Mouse (Mus musculus) neural tube, embryonic 13.5 days (tissue): Measurements from ENCODE around the gene Mill2. TPM values are rescaled to one million over a fixed set of nuclear protein-coding genes. Genes with fewer than 3 reads are reported as not detected.
"Not testable (repeated sequence)": the region's sequence is repeated elsewhere in the genome, so short reads cannot be mapped to it uniquely, and the experiment has no call there.

Experiments
- ATAC-seq: fragments of 200-750 bp; cut with Nextera tagmentation; 2 replicates; pipeline ENCODE4 v1.8.0; 2017; ENCODE audit warnings: low read depth, mild to moderate bottlenecking, moderate TSS enrichment, moderate library complexity
- H3K27ac ChIP-seq: fragments of 300-500 bp; sonication (generic); replicated peaks from 2 replicates; pipeline ENCODE4 v1.5.1; 2015; ENCODE audit warnings: moderate library complexity, mild to moderate bottlenecking, inconsistent platforms
- H3K27me3 ChIP-seq: fragments of 300-500 bp; sonication (generic); 2 replicates; pipeline ENCODE4 v1.6.1; 2015; ENCODE audit warnings: mild to moderate bottlenecking, inconsistent platforms
- H3K36me3 ChIP-seq: fragments of 300-500 bp; sonication (generic); 2 replicates; pipeline ENCODE4 v1.6.1; 2015; ENCODE audit warnings: mild to moderate bottlenecking, inconsistent platforms
- H3K4me1 ChIP-seq: fragments of 300-500 bp; sonication (generic); replicated peaks from 2 replicates; pipeline ENCODE4 v1.6.1; 2015; ENCODE audit warnings: inconsistent platforms
- H3K4me2 ChIP-seq: fragments of 300-500 bp; sonication (generic); 2 replicates; pipeline ENCODE4 v1.6.1; 2015; ENCODE audit warnings: inconsistent platforms, mild to moderate bottlenecking, moderate library complexity
- H3K4me3 ChIP-seq: fragments of 300-500 bp; sonication (generic); 2 replicates; pipeline ENCODE4 v1.5.1; 2015; ENCODE audit warnings: mild to moderate bottlenecking, inconsistent platforms
- H3K9ac ChIP-seq: fragments of 300-500 bp; sonication (generic); 2 replicates; pipeline ENCODE4 v1.6.1; 2015; ENCODE audit warnings: moderate library complexity, mild to moderate bottlenecking, inconsistent platforms
- H3K9me3 ChIP-seq: fragments of 300-500 bp; sonication (generic); 2 replicates; pipeline ENCODE4 v1.6.1; 2016; ENCODE audit warnings: inconsistent platforms
- WGBS: fragments of 180-500 bp; shearing (Covaris S2); methylation state at CpG from one replicate; pipeline ENCODE4 v1.1.7; 2015; 5-methylcytosine and 5-hydroxymethylcytosine counted together
- polyA plus RNA-seq: library from polyadenylated mRNA; unstranded; fragments of >200 nt; fragmentation: Nextera tagmentation; extraction: Ambion mirVana; gene quantifications from 2 replicates; pipeline ENCODE4 v1.2.1, GENCODE M21; 2015

Mill2 gene
- polyA plus RNA-seq, result 0.17 and 0.59 TPM in 2 replicates

DNA sequence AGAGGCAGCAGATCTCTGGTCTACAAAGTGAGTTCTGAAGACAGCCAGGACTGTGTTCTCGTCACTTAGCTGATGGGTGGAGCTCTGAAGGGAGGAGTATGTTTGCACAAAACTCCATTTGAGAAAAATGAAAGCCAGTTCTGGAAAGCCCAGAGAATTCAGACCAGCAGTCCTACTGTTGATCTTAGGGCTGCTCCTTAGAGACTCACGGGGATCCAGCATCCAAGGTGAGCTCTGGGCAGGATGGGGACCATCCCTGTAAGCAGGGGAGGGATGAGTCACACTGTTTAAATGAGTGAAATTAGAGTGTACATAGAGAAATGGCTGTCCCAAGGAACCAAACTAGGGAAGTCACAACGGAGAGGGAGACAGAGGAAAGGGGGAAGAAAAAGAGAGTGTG lies at the start of gene Mill2:
TSS of gene Mill2 (plus strand) at position 102 of the 400 bp plus-strand sequence.
- ATAC-seq, result peak; percentile 47; the same call in 1 of the 2 replicates
- 32% methylated on average over 3 of the region's 3 CpGs for WGBS

DNA sequence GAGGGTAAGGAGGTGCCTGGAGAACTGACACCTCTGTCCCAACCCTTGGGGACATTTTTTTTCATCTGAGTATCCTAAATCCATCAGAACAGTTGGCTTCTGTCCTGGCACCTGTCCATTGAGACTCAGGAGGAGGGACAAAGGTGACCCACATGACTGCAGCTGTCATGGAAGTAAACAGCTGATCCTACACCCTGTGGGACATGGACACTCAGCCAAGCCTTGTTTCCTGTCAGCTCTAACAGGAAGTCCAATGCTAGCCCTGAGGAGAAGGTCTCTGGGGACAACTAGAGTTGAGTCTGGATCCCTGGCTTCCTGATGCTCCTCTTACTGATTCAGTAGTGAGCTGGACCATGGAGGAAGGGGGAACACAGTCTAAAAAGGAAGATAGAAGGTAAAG lies 49.1 kb upstream of the Mill2 start:
- not testable (repeated sequence) for ATAC-seq, H3K4me2 ChIP-seq, H3K27me3 ChIP-seq, H3K27ac ChIP-seq, H3K9me3 ChIP-seq, H3K4me1 ChIP-seq, H3K36me3 ChIP-seq, H3K9ac ChIP-seq, H3K4me3 ChIP-seq

More for the DNA sequence above, at the start of gene Mill2:
- H3K27ac ChIP-seq, result peak within 1 kb of the TSS; percentile 54
- no peaks in the 10 kb centered on the region for H3K9me3 ChIP-seq
- H3K36me3 ChIP-seq, result no peaks in the 10 kb centered on the region
- H3K4me2 ChIP-seq, result peak within 1 kb of the TSS; percentile 62
- H3K4me3 ChIP-seq, result peak within 1 kb of the TSS; percentile 36
- no peaks in the 10 kb centered on the region for H3K27me3 ChIP-seq
- peak within 1 kb of the TSS; percentile 57 for H3K9ac ChIP-seq
- peaks cover 6% of the 10 kb centered on the region for H3K4me1 ChIP-seq

DNA sequence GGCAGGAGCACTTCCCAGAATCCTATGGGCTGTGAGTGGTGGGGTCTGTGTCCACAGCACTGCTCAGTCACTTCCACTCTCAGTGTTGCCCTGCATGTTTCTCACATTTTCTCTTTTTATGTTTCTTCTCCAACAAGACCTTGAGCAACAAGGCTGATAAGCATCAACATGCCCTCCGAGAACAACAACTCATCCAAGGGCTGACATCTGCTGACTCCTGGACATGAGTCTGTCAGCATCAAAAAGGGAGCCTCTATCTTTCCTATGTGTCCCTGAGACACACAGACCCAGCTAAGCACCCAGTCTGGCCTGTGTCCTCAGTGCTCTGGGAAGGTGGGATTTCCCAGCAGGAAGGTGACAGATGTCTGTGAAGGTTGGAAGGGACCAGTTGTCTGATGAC lies 41.3 kb upstream of the Mill2 start, which contains the start of gene Psg19:
TSS of gene Psg19 (minus strand) at position 101 of the 400 bp plus-strand sequence.
- H3K27ac ChIP-seq, result no peak within 1 kb of the TSS
- 87% methylated on average over 1 of the region's 1 CpGs for WGBS

DNA sequence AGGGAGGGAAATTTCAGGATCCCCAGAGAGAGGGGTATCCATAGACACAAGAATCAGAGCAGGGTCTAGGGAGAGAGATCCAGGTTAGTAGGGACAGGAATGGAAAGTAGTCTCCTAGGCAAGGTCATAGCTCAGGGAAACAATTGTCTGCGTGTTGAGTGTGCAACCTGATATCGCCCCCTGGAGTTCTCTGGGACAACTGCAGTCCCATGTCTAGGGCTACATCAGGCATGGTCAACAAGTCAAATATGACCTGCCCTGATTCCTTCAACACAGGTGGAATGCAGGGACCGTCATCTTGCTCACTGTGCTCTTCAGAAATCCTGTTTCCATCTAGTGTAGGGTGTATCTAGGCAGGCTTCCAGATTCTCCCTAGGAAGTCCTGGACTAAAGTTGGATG lies 40.6 kb upstream of the Mill2 start:
- Histone ChIP-seq H3K9me3 (no peaks in the 10 kb centered on the region), H3K4me3 (no peak overlapping the region), H3K9ac (no peak overlapping the region), H3K27me3 (no peaks in the 10 kb centered on the region), H3K36me3 (no peaks in the 10 kb centered on the region), H3K4me2 (no peak overlapping the region), H3K27ac (no peak overlapping the region), H3K4me1 (no peaks in the 10 kb centered on the region)
- 51% methylated on average over 3 of the region's 3 CpGs for whole genome bisulfite sequencing
- ATAC-seq, result no peak

More for the DNA sequence above, 41.3 kb upstream of the Mill2 start, which contains the start of gene Psg19:
- Histone ChIP-seq H3K4me1 (no peaks in the 10 kb centered on the region), H3K4me3 (no peak within 1 kb of the TSS), H3K4me2 (no peak within 1 kb of the TSS), H3K9me3 (no peaks in the 10 kb centered on the region), H3K27me3 (no peaks in the 10 kb centered on the region), H3K36me3 (no peaks in the 10 kb centered on the region), H3K9ac (no peak within 1 kb of the TSS)
- no peak for ATAC-seq

DNA sequence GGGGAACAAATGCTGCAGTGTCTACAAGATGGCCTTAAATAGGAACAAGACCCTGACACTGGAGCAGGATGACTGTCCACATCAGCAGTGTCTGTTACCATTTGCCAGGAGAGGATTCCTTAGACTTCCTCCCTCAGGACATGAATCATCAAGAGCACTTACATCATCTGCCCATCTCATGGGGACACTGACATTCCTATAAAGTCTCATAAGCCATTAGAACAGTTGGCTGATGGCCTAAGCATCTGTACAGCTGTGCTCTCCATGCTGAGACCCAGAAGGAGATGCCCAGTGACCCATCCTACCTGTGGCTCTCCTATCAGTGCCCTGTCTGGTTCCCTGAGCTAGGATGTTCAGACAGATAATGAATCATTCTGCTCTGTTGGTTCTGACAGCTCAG lies 36.2 kb upstream of the Mill2 start:
- Histone ChIP-seq H3K4me1 (no peaks in the 10 kb centered on the region), H3K36me3 (no peaks in the 10 kb centered on the region), H3K9me3 (no peaks in the 10 kb centered on the region), H3K4me2 (no peak overlapping the region), H3K27me3 (no peaks in the 10 kb centered on the region), H3K9ac (no peak overlapping the region), H3K27ac (no peak overlapping the region), H3K4me3 (no peak overlapping the region)
- ATAC-seq, result no peak

DNA sequence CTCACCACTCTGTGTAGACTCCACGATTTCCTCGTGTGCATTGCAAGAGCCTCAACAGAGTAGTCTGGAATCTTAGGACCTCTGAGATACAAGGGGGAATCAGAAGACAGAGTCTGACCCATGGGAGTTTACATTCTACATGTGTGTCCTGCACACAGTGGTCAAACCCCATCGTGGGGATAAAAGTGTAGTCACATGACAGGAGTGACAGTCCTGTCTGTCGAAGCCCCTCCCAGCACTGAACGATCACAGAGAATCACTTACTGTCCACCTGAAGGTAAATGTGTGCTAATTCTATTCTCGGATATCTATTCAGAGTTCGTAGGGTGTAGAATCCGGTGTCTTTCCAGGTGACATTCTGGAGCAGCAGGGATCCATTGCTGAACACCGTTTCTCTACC lies 21.5 kb upstream of the Mill2 start:
- Histone ChIP-seq H3K4me2 (no peak overlapping the region), H3K4me3 (no peak overlapping the region), H3K4me1 (no peaks in the 10 kb centered on the region), H3K27me3 (no peaks in the 10 kb centered on the region), H3K9me3 (no peaks in the 10 kb centered on the region), H3K36me3 (no peaks in the 10 kb centered on the region), H3K9ac (no peak overlapping the region), H3K27ac (no peak overlapping the region)
- no peak for ATAC-seq
- WGBS, result 87% methylated on average over 9 of the region's 9 CpGs

DNA sequence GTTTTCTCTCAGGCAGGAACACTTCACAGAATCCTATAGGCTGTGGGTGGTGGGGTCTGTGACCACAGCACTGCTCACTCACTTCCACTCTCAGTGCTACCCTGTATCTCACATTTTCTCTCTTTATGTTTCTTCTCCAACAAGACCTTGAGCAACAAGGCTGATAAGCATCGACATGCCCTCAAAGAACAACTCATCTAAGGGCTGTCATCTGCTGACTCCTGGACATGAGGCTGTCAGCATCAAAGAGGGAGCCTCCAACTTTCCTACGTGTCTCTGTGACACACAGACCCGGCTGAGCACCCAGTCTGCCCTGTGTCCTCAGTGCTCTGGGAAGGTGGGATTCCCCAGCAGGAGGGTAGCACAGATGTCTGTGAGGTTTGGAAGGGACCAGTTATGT lies 18.3 kb upstream of the Mill2 start, which contains the start of gene Psg17:
TSS of gene Psg17 (minus strand) at position 101 of the 400 bp plus-strand sequence.
- Histone ChIP-seq H3K27me3 (no peaks in the 10 kb centered on the region), H3K4me2 (no peak within 1 kb of the TSS), H3K9me3 (no peaks in the 10 kb centered on the region), H3K27ac (no peak within 1 kb of the TSS), H3K36me3 (no peaks in the 10 kb centered on the region), H3K4me3 (no peak within 1 kb of the TSS), H3K4me1 (no peaks in the 10 kb centered on the region), H3K9ac (no peak within 1 kb of the TSS)
- WGBS, result 81% methylated on average over 3 of the region's 3 CpGs
- no peak for ATAC-seq

DNA sequence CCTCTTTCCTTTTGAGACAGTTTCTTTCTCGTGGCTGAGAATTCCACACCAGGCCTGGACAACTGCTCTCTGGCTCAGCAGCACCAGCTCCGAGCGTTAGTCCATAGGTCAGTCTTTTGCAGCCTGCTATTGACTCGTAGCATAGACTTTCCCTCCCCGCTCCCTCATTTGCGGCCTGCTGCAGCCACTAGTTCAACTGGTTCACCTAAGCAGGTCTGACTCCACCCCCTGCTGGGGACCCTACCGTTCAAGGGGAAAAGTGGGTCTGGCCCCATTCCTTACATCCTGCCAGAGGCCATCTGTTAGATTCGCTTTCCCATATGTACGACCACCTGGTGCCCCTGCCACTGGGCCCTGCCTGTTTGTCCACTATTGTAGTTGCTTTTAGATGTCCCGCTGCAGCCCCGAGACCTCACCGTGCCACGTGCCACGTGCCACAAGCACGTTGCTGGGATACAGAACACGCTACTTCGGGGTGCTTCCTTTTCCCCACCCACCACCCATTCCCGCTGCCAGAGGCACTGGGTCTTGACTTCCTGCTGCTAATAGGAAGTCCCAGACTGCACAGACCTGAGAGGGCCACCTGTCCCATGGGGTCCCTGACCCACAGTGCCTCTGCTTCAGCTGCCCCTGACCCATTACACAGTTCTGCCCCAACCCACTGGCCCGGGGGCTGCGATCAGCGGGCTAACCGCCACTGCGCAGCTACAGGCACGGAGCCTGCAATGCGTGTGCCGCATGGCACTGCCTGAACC lies 11.8 kb upstream of the Mill2 start:
- Histone ChIP-seq H3K9me3 (no peaks in the 10 kb centered on the region), H3K27me3 (no peaks in the 10 kb centered on the region), H3K4me2 (no peak overlapping the region), H3K9ac (no peak overlapping the region), H3K4me1 (no peaks in the 10 kb centered on the region; the same call in 1 of the 2 replicates), H3K36me3 (no peaks in the 10 kb centered on the region), H3K27ac (no peak overlapping the region), H3K4me3 (no peak overlapping the region)
- 63% methylated on average over 26 of the region's 26 CpGs for WGBS
- ATAC-seq, result no peak

DNA sequence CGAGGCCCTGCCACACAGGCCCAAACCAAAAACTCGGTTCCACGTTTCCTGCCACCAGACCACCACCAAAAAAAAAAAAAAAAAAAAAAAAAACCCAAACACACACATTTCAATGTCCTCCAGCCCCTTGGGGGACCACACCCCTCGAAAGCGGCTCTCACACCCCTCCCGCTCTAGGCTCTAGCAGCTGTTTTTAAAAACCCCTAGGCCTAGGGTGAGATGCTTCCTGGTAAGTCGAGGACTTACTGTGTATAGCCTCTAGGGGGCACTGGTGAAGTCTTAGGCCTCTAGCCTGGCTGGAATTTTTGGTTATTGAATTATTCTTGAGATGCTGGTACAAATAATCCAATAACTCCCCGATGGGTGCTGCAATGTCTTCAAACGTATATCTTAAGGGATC lies 11.2 kb upstream of the Mill2 start:
- no peak for ATAC-seq
- H3K4me1 ChIP-seq, result no peaks in the 10 kb centered on the region; the same call in 1 of the 2 replicates
- H3K27ac ChIP-seq, result no peak overlapping the region
- no peak overlapping the region for H3K4me3 ChIP-seq
- no peaks in the 10 kb centered on the region for H3K36me3 ChIP-seq
- no peak overlapping the region for H3K9ac ChIP-seq
- WGBS, result 63% methylated on average over 9 of the region's 9 CpGs
- 0 out of 2 replicates have a peak, but pooled peaks cover 3% of the 10 kb centered on the region for H3K9me3 ChIP-seq
- no peaks in the 10 kb centered on the region for H3K27me3 ChIP-seq
- no peak overlapping the region for H3K4me2 ChIP-seq

DNA sequence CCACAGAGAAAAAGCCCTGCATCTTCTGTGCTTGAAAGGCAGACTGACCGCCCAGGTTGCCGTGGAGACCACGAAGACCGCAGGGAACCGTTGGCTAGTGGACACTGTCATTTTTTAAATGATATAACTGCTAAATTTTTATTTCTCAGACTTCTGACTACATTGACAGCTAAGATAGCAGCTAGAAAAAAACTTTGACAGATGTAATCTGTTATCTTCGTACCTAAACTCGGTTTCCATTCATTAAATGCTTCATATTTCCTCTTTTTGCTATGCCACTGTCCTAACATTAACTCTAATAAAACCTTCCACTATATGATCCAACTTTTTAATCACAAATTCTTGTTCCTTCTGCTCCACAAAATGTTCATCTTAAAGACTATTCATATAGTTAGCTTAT lies 10.2 kb upstream of the Mill2 start:
- H3K4me2 ChIP-seq, result no peak overlapping the region
- H3K4me3 ChIP-seq, result no peak overlapping the region
- ATAC-seq, result no peak
- no peaks in the 10 kb centered on the region for H3K27me3 ChIP-seq
- H3K9me3 ChIP-seq, result 0 out of 2 replicates have a peak, but pooled peaks cover 3% of the 10 kb centered on the region
- no peak overlapping the region for H3K9ac ChIP-seq
- WGBS, result 83% methylated on average over 7 of the region's 7 CpGs
- no peaks in the 10 kb centered on the region for H3K36me3 ChIP-seq
- no peak overlapping the region for H3K27ac ChIP-seq
- H3K4me1 ChIP-seq, result no peaks in the 10 kb centered on the region; the same call in 1 of the 2 replicates

DNA sequence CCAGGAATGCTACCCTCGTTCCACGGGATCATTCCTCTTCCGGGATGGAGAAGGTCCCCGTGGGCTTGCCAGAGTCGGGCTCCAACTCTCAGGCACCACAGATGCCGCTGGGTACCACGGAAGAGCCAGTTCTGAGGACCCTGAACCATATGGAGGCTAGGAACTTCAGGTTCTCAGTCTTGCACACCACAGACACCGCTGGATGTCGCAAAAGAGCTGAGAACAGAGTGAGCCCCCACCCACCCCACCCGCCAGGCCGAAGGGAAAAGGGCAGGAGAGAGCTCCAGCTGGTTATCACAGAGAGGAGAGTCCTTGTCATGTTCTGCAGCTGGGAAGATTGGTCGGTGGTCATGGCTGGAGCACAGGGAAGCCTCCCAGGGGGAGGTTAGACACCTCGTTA lies 7.5 kb upstream of the Mill2 start:
- no peak for ATAC-seq
- Histone ChIP-seq H3K4me1 (no peaks in the 10 kb centered on the region; the same call in 1 of the 2 replicates), H3K9ac (no peak overlapping the region), H3K27ac (no peak overlapping the region), H3K36me3 (no peaks in the 10 kb centered on the region), H3K9me3 (0 out of 2 replicates have a peak, but pooled peaks cover 3% of the 10 kb centered on the region), H3K4me2 (no peak overlapping the region), H3K27me3 (no peaks in the 10 kb centered on the region), H3K4me3 (no peak overlapping the region)
- 51% methylated on average over 13 of the region's 13 CpGs for WGBS

DNA sequence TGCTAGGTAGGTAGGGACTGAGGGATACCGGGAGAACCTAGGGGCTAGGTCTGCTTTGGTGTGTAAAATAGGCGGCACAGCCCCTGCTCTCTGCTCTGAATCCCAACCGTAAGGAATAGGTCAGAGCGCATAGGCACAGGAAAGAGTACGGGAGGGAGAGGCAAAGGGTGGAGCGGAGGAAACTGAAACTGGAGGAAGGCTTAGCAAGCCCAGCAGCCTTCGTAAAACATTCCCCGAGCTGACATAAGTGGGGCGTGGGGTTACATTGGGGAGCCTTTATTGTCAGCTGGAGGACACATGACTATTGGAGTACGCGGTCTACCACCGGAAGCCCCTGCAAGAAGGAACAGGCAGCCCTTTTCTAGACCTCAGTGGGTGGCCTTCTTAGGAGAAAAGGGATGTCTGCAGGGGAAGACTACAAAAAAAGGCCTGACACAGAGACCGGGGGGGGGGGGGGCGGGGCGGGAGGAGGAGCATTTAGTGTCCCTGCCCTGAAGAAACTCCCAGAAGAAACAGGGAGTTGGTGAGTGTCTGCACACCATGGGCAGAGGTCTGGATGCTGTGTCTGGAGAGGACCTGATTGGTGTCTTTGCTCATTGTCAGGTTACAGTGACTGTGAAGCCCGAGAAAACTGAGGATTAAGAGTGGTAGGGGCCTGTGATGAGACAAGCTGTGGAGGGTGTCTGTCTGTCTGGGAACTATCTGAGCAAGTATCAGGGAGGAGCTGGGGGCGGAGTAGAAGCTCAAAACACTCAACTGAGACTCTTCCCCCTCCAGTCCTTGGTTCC lies 814 bp downstream of the Mill2 start:
- no peaks in the 10 kb centered on the region for H3K36me3 ChIP-seq
- peak overlapping the region; percentile 36 for H3K4me3 ChIP-seq
- 4% methylated on average over 16 of the region's 17 CpGs for WGBS
- no peaks in the 10 kb centered on the region for H3K27me3 ChIP-seq
- peak overlapping the region; percentile 62 for H3K4me2 ChIP-seq
- ATAC-seq, result peak; percentile 75
- H3K27ac ChIP-seq, result peak overlapping the region; percentile 54
- no peaks in the 10 kb centered on the region for H3K9me3 ChIP-seq
- peaks cover 6% of the 10 kb centered on the region for H3K4me1 ChIP-seq
- peak overlapping the region; percentile 57 for H3K9ac ChIP-seq
